Mouse (Mus musculus): ENCODE results near the gene Cacng2. TPM values are rescaled to one million over a fixed set of nuclear protein-coding genes. Genes with fewer than 3 reads are reported as not detected.

The Cacng2 gene
- polyA plus RNA-seq, 1 experiment from 2014 or later, result 0.56 TPM

DNA sequence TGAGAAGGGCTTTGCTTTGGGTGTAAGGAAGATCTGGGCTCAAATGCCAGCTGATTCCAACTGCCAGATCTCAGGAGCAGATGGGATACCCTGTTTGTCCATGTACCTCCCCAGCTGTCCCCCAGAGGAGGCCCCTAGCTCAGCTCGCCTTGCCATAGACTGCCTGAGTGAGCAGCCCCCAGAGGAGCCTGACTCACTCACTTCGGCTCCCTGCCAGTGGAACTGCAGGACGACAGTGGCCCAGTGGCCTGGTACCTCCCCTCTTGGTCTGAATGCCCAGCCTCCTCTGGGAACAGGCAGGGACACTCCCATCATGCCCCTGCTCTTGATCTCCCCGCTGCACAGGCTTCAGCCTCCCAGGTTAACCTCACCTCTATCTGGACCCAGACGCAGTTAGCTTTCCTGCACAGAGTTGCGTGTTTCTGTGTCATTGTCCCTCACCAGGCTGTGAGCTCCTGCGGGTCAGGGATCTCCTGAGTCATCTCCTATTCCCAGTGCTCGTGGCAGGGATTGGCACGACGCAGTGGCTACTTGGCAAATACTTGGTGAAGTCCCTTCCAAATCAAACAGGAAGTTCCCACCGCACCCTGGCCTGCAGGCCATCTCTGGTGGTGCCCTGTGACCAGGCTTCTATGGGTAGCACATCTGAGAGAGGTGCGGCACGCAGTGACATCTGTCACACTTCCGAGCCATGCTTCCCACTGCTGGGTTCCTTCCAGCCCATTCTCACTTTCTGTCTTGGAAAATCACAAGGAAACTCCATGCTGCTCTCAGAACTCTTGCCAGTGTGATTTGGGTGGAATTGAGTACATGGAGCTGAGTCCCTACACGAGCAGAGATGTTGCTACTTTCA, 40.8 kb downstream of the Cacng2 start:
- ATAC-seq (replicated peaks; ENCODE audit: low FRiP score) (no peak), DNase-seq (ENCODE audit: low spot score) (no peak)
- no peak overlapping the region for H3K27ac ChIP-seq (ENCODE audit: low read depth, low read length)
- H3K27me3 ChIP-seq (ENCODE audit: control insufficient read depth, insufficient read depth, low read length), result no peaks in the 10 kb centered on the region
- WGBS, result 74% methylated on average over 15 of the region's 15 CpGs
- H3K4me1 ChIP-seq (replicated peaks; ENCODE audit: control insufficient read depth, insufficient read depth, low read length), result no peaks in the 10 kb centered on the region; the same call in 1 of the 2 replicates
- H3K36me3 ChIP-seq (ENCODE audit: control insufficient read depth, insufficient read depth, low read length), result no peaks in the 10 kb centered on the region
- no peak overlapping the region for H3K9ac ChIP-seq (ENCODE audit: low read length)
- H3K4me2 ChIP-seq (ENCODE audit: low read depth, low read length, severe bottlenecking), result no peak overlapping the region
- no peak overlapping the region for H3K4me3 ChIP-seq (ENCODE audit: low read depth, low read length)
- no peaks in the 10 kb centered on the region for H3K9me3 ChIP-seq (ENCODE audit: control insufficient read depth, low read length)

DNA sequence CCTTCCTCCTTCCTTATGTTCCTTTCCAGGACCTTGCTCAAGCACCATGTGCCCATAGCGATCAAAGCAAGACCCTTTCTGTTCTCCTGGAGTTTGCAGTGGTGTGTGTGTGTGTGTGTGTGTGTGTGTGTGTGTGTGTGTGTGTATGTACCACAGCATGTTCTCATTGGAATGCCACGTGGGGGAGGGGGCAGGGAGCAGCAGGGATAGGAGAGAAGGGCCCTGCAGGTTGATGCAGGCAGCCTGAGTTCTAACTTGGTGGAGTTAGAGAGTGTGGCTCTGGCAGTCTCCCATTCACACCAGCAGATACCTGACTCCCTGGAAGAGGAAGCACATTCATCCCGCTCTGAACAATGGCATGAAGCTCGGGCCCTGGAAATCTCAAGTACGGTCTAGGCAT, 41.6 kb downstream of the Cacng2 start:
- no peaks in the 10 kb centered on the region for H3K36me3 ChIP-seq (ENCODE audit: control insufficient read depth, insufficient read depth, low read length)
- no peak overlapping the region for H3K4me2 ChIP-seq (ENCODE audit: low read depth, low read length, severe bottlenecking)
- no peak for ATAC-seq (replicated peaks; ENCODE audit: low FRiP score)
- 68% methylated on average over 5 of the region's 5 CpGs for WGBS
- H3K27me3 ChIP-seq (ENCODE audit: control insufficient read depth, insufficient read depth, low read length), result no peaks in the 10 kb centered on the region
- no peaks in the 10 kb centered on the region for H3K9me3 ChIP-seq (ENCODE audit: control insufficient read depth, low read length)
- no peak overlapping the region for H3K27ac ChIP-seq (ENCODE audit: low read depth, low read length)
- no peaks in the 10 kb centered on the region; the same call in 1 of the 2 replicates for H3K4me1 ChIP-seq (replicated peaks; ENCODE audit: control insufficient read depth, insufficient read depth, low read length)
- H3K9ac ChIP-seq (ENCODE audit: low read length), result no peak overlapping the region
- no peak overlapping the region for H3K4me3 ChIP-seq (ENCODE audit: low read depth, low read length)
- no peak for DNase-seq (ENCODE audit: low spot score)

DNA sequence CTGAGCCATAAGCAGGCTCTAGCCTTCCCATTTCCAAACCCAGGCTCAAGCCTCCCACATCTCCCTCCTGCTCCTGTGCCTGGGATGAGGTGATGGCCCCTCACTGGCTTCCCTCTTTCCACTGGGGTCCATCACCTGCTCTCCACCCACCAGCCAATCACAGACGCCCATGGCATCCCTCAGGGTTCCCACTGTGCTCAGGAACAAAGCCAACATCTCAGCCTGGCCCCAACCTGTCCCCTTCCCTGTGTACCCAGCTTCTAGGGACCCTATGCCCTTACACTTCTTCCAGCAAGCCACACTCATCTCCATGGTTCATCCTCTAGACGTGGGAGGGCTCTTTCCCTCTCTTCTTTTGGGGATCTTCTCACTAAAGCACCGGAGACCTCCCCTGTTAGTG, 43.9 kb downstream of the Cacng2 start:
- WGBS, result 50% methylated on average over 3 of the region's 3 CpGs
- H3K27me3 ChIP-seq (ENCODE audit: control insufficient read depth, insufficient read depth, low read length), result no peaks in the 10 kb centered on the region
- no peak overlapping the region for H3K4me2 ChIP-seq (ENCODE audit: low read depth, low read length, severe bottlenecking)
- no peaks in the 10 kb centered on the region for H3K9me3 ChIP-seq (ENCODE audit: control insufficient read depth, low read length)
- no peak overlapping the region for H3K27ac ChIP-seq (ENCODE audit: low read depth, low read length)
- no peaks in the 10 kb centered on the region for H3K4me1 ChIP-seq (replicated peaks; ENCODE audit: control insufficient read depth, insufficient read depth, low read length)
- DNase-seq (ENCODE audit: low spot score), result no peak
- H3K4me3 ChIP-seq (ENCODE audit: low read depth, low read length), result no peak overlapping the region
- H3K9ac ChIP-seq (ENCODE audit: low read length), result no peak overlapping the region
- no peaks in the 10 kb centered on the region for H3K36me3 ChIP-seq (ENCODE audit: control insufficient read depth, insufficient read depth, low read length)
- no peak for ATAC-seq (replicated peaks; ENCODE audit: low FRiP score)

DNA sequence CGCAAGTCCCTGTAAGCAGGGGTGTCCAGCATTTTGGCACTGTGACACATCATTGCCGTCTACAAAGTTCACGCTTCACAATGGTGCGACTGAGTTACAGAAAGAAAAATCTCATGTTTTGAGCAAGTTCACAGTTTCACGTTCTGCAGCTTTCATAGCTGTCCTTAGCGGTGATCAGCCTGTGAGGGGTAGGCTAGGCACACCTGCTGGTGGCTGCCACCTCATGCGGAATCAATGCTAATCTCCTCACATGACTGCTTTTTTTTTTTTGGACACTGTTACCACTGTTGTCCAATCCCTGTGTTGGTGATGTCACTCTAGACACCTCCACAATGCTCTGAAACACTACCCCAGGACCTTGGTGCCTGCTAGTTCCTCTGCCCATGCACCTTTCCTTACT, 46.7 kb downstream of the Cacng2 start:
- DNase-seq (ENCODE audit: low spot score), result no peak

DNA sequence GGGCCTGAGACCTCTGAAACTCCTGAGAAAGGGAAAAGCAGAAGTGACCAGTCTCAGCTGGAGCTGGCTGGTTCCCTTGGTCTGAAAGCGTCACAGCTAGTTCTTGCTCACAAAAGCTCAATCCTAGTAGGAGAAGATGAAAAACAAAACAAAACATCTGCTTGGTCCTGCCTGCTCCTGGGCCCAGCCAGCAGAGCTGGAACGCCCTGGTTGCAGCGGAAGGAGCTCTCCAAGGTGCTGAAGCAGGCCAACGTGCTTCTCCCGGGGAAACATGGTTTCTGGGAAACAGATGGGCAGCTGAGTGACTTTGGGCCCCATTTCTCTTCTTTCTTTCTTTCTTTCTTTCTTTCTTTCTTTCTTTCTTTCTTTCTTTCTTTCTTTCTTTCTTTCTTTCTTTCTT, 53.4 kb downstream of the Cacng2 start:
- DNase-seq (ENCODE audit: low spot score) (peak; percentile 86), ATAC-seq (replicated peaks; ENCODE audit: low FRiP score) (no peak)
- H3K36me3 ChIP-seq (ENCODE audit: control insufficient read depth, insufficient read depth, low read length), result no peaks in the 10 kb centered on the region
- H3K27ac ChIP-seq (ENCODE audit: low read depth, low read length), result no peak overlapping the region
- H3K9me3 ChIP-seq (ENCODE audit: control insufficient read depth, low read length), result no peaks in the 10 kb centered on the region
- WGBS, result 2% methylated on average over 5 of the region's 5 CpGs
- H3K9ac ChIP-seq (ENCODE audit: low read length), result no peak overlapping the region
- no peaks in the 10 kb centered on the region for H3K4me1 ChIP-seq (replicated peaks; ENCODE audit: control insufficient read depth, insufficient read depth, low read length)
- H3K4me3 ChIP-seq (ENCODE audit: low read depth, low read length), result no peak overlapping the region
- H3K4me2 ChIP-seq (ENCODE audit: low read depth, low read length, severe bottlenecking), result no peak overlapping the region
- H3K27me3 ChIP-seq (ENCODE audit: control insufficient read depth, insufficient read depth, low read length), result no peaks in the 10 kb centered on the region

More for the DNA sequence above, 46.7 kb downstream of the Cacng2 start:
- Histone ChIP-seq H3K36me3 (ENCODE audit: control insufficient read depth, insufficient read depth, low read length) (no peaks in the 10 kb centered on the region), H3K27me3 (ENCODE audit: control insufficient read depth, insufficient read depth, low read length) (no peaks in the 10 kb centered on the region), H3K4me1 (replicated peaks; ENCODE audit: control insufficient read depth, insufficient read depth, low read length) (no peaks in the 10 kb centered on the region), H3K4me2 (ENCODE audit: low read depth, low read length, severe bottlenecking) (no peak overlapping the region), H3K27ac (ENCODE audit: low read depth, low read length) (no peak overlapping the region), H3K4me3 (ENCODE audit: low read depth, low read length) (no peak overlapping the region), H3K9ac (ENCODE audit: low read length) (no peak overlapping the region), H3K9me3 (ENCODE audit: control insufficient read depth, low read length) (no peaks in the 10 kb centered on the region)
- no peak for ATAC-seq (replicated peaks; ENCODE audit: low FRiP score)
- 83% methylated on average over 7 of the region's 7 CpGs for WGBS

DNA sequence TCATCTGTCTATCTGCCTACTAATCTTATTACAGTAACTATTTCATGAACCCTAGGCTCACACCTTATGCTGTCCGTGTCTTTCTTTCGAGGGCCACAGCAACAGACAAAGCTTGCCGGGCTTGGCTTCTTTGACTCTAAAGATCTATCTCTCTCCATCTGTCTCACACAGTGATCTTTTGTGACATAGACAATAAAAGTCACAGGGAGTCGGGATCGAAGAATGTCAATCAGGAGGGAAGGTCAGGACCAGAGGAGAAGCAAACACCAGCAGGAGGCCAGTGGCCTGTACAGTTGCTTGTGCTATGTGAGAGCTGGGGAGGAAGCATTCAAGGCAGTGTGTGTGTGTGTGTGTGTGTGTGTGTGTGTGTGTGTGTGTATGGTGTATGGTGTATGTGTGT, 54.3 kb downstream of the Cacng2 start:
- H3K27ac ChIP-seq (ENCODE audit: low read depth, low read length), result no peak overlapping the region
- no peaks in the 10 kb centered on the region for H3K4me1 ChIP-seq (replicated peaks; ENCODE audit: control insufficient read depth, insufficient read depth, low read length)
- ATAC-seq (replicated peaks; ENCODE audit: low FRiP score) (no peak), DNase-seq (ENCODE audit: low spot score) (no peak)
- no peak overlapping the region for H3K4me3 ChIP-seq (ENCODE audit: low read depth, low read length)
- no peak overlapping the region for H3K9ac ChIP-seq (ENCODE audit: low read length)
- H3K27me3 ChIP-seq (ENCODE audit: control insufficient read depth, insufficient read depth, low read length), result no peaks in the 10 kb centered on the region
- WGBS, result 21% methylated on average over 5 of the region's 5 CpGs
- no peaks in the 10 kb centered on the region for H3K9me3 ChIP-seq (ENCODE audit: control insufficient read depth, low read length)
- no peaks in the 10 kb centered on the region for H3K36me3 ChIP-seq (ENCODE audit: control insufficient read depth, insufficient read depth, low read length)
- no peak overlapping the region for H3K4me2 ChIP-seq (ENCODE audit: low read depth, low read length, severe bottlenecking)

DNA sequence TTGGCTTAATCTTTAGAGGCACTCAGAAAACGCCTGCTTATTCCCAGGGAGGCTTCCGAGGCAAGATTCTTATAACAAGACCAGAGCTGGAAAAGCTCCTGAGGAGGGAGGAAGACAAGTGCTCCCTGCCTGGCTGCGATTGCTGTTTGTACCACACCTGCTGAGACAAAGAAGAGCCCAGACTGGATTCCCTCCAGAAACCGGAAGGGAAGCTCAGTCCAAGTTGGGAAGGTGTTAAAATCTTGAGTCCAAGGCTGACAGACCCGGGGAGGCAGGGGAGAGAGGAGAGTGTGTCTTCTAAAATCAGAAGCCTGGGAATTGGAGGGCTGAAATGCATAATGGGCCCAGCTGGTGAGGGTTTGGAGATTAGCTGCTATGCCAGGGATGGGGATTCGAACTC, 55.5 kb downstream of the Cacng2 start:
- Histone ChIP-seq H3K27me3 (ENCODE audit: control insufficient read depth, insufficient read depth, low read length) (no peaks in the 10 kb centered on the region), H3K4me3 (ENCODE audit: low read depth, low read length) (no peak overlapping the region), H3K27ac (ENCODE audit: low read depth, low read length) (no peak overlapping the region), H3K4me2 (ENCODE audit: low read depth, low read length, severe bottlenecking) (no peak overlapping the region), H3K4me1 (replicated peaks; ENCODE audit: control insufficient read depth, insufficient read depth, low read length) (no peaks in the 10 kb centered on the region), H3K9me3 (ENCODE audit: control insufficient read depth, low read length) (no peaks in the 10 kb centered on the region), H3K9ac (ENCODE audit: low read length) (no peak overlapping the region), H3K36me3 (ENCODE audit: control insufficient read depth, insufficient read depth, low read length) (no peaks in the 10 kb centered on the region)
- WGBS, result 46% methylated on average over 6 of the region's 6 CpGs
- ATAC-seq (replicated peaks; ENCODE audit: low FRiP score) (no peak), DNase-seq (ENCODE audit: low spot score) (no peak)

DNA sequence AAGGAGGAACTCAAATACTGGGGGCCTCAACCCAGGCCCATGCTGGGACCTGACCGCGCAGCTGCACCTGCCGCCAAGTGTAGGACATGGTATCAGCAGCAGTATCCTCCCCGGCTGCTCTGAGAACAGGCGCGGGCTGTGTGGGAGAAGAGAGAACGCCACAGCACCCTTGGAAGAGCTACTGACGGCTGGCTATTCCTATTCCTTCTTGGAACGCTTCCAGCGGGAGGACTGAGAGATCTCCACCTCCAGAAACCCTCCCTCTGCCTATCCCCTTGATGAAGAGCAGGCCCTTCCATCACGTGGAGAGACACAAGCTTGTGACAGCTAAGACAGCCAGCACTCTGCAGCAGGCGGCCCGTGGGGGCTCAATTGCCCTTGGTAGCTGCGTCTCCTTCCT, 57.4 kb downstream of the Cacng2 start:
- no peak overlapping the region for H3K4me3 ChIP-seq (ENCODE audit: low read depth, low read length)
- no peaks in the 10 kb centered on the region for H3K9me3 ChIP-seq (ENCODE audit: control insufficient read depth, low read length)
- no peak overlapping the region for H3K27ac ChIP-seq (ENCODE audit: low read depth, low read length)
- no peak overlapping the region for H3K9ac ChIP-seq (ENCODE audit: low read length)
- H3K27me3 ChIP-seq (ENCODE audit: control insufficient read depth, insufficient read depth, low read length), result no peaks in the 10 kb centered on the region
- H3K4me2 ChIP-seq (ENCODE audit: low read depth, low read length, severe bottlenecking), result no peak overlapping the region
- no peaks in the 10 kb centered on the region for H3K36me3 ChIP-seq (ENCODE audit: control insufficient read depth, insufficient read depth, low read length)
- WGBS, result 79% methylated on average over 14 of the region's 14 CpGs
- DNase-seq (ENCODE audit: low spot score) (no peak), ATAC-seq (replicated peaks; ENCODE audit: low FRiP score) (no peak)
- H3K4me1 ChIP-seq (replicated peaks; ENCODE audit: control insufficient read depth, insufficient read depth, low read length), result no peaks in the 10 kb centered on the region

DNA sequence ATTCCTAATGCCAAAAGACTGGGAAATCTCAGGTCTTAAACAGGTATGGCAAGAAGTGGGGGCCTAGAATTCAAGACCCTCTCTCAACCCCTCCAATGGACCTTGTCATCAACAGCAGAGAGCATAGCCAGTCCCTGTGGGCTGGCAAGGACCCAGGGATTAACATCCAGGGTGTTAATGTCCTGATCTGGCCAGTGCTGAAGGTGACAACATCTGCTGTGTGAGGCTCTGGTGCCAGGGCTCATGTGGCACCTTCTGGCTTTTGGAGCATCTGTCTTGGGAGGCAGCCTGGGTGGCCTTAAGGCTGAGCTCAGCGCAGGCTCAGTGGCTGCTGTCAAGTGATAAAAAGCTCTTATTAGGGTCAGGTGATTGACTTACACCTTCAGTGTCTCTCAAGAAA, 62.9 kb downstream of the Cacng2 start:
- H3K27ac ChIP-seq (ENCODE audit: low read depth, low read length), result no peak overlapping the region
- no peaks in the 10 kb centered on the region for H3K36me3 ChIP-seq (ENCODE audit: control insufficient read depth, insufficient read depth, low read length)
- no peak overlapping the region for H3K4me2 ChIP-seq (ENCODE audit: low read depth, low read length, severe bottlenecking)
- WGBS, result 94% methylated on average over 1 of the region's 1 CpGs
- no peaks in the 10 kb centered on the region for H3K27me3 ChIP-seq (ENCODE audit: control insufficient read depth, insufficient read depth, low read length)
- H3K9me3 ChIP-seq (ENCODE audit: control insufficient read depth, low read length), result no peaks in the 10 kb centered on the region
- H3K4me3 ChIP-seq (ENCODE audit: low read depth, low read length), result no peak overlapping the region
- DNase-seq (ENCODE audit: low spot score) (no peak), ATAC-seq (replicated peaks; ENCODE audit: low FRiP score) (no peak)
- H3K4me1 ChIP-seq (replicated peaks; ENCODE audit: control insufficient read depth, insufficient read depth, low read length), result no peaks in the 10 kb centered on the region
- no peak overlapping the region for H3K9ac ChIP-seq (ENCODE audit: low read length)

Measured in forebrain, embryonic 11.5 days (tissue).